Mouse (Mus musculus): ENCODE results near the gene Naa60.

DNA sequence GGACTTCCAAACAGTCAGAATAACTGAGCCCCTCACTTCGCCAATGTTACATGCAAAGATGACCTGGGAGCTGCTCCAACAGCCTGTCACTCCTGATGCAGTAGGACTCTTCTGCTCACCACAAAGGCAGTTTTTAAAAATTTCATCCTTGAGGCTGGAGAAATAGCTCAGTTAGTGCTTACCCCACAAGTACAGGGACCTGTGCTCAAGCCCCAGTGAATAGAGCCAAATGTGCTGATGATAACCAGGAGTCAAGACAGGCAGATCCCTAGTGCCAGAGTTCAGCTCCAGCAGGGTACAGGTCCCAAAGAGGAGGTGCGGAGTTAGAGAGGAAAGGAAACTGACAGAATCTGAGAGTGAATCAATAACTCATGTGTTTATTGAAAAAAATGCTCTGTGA is 36.7 kb upstream of the Naa60 start:
- TF ChIP-seq MYOD1 (IDR thresholded peaks at IDR 0.05; ENCODE audit: control insufficient read depth, insufficient read length, low read depth) (no peak), MAX (IDR thresholded peaks at IDR 0.05) (no peak), CTCF (IDR thresholded peaks at IDR 0.05; ENCODE audit: control insufficient read depth, insufficient read depth, insufficient read length) (no peak), FOSL1 (IDR thresholded peaks at IDR 0.05; ENCODE audit: insufficient read depth, low read length, poor library complexity, severe bottlenecking) (no peak), CEBPB (IDR thresholded peaks at IDR 0.05; ENCODE audit: low read depth) (no peak), USF1 (IDR thresholded peaks at IDR 0.05; ENCODE audit: low read depth) (no peak), MYOG (IDR thresholded peaks at IDR 0.05; ENCODE audit: control insufficient read depth, extremely low read depth, insufficient read length) (no peak)
